Mouse (Mus musculus) lung, adult 18-20 months (tissue): Measurements from ENCODE around the gene Pdcl3.
"Not testable (repeated sequence)": the region's sequence is repeated elsewhere in the genome, so short reads cannot be mapped to it uniquely, and the experiment has no call there.

Experiments used
- DNase-seq, 2 experiments: peaks; one replicate each; pipeline ENCODE4 v3.0.0; 2022; ENCODE audit warnings: mixed read lengths in 2 of 2

The Pdcl3 gene

DNA sequence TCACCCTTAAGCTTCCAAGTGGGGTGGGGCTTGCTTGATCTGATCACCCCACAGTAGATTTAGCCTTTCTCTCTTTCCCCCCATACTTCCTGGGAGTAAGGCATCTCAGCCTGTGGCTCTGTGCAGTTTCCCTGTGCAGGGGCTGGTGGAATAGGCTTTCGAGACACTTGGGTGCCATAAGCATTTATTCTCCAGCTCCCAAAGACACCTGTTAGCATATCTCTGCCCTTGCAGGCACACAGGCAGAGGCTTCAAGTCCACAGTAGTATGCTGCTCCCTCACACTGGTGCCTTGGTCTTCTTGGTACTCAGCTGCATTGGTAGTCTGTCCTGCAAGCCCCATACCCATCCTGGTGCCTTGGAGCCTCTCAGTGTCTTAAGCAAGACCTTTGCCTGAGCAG is 40.4 kb downstream of the Pdcl3 start:
- DNase-seq, result no peak

DNA sequence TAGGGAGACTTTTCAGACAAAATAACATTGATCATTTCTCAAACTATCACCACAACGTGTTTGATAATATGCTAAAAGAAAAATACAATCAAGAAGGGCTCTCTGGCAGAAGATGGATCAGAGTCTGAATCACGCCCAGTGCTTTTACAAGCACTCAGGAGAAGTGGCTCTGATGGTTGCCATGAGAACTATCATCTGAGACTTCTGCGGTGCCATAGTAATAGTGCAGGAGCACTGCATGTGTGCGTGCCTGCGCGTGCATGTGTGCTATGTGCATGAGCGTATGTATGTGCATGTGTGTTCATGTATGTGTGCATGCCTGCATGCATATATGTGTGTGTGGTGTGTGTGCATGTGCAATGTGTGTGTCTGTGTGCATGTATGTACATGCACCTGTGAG is 43.8 kb downstream of the Pdcl3 start:
- no peak for DNase-seq

DNA sequence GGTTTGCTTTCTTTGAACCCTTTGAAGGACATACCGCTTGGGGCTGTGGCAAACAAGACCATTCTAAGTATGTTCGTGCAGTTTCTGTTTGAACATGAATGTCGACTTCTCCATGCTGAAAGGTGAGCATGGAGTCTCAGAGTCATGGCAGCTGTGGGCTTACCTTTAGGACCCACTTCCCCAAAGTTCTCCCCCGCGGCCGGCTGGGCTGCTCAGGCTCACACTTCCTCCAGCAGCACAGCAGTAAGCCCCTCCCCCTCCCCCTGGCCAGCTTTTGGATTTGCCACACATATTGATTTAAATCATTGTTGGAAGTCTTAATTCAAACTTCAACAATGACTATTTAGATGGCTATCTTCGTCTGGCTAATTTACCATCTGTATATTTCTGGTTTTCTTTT is 44.7 kb downstream of the Pdcl3 start:
- no peak for DNase-seq

DNA sequence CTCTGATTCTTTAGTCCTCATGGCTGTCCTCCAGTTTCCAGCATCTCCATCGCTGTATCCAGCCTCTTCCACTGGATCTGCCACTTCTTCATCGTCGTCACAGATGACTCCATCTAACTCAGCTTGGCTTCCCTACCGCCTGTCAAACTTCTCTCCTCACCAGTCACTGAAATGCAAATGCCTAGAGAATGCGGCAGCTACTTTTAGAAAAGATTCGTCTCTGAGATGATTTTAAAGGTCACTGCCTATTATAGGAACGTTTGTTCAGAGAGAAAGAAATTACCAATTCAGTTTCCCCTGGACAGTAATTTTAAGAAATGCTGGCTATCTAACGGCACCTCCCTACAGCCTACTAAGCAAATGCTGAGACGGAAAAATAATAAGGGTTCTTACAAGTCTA is 50.4 kb downstream of the Pdcl3 start:
- DNase-seq, result no peak

DNA sequence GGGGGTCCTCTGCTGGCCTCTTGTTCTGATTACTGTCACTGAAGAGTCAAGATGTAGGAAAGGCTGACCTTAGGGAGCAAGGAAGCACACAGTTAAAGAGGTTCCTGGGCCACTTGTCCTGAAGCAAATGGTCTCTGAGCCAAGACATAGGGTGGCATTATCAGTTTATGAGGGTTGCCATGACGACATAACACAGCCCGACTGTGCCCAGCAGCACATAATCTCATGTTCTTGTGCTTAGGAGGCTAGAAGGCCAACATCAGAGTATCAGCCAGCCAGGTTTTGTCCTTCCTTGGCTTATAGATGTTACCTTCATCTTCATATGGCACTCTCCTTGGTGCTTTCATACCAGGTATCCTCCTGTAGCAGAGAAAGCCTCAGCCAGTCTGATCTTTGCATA is 56.8 kb downstream of the Pdcl3 start:
- no peak for DNase-seq

GRCm38 (mm10) chr1:39044442-39044841 is 59.0 kb downstream of the Pdcl3 start:
- not testable (repeated sequence) for DNase-seq

- no peak for DNase-seq
These were observed 61.3 kb downstream of the Pdcl3 start for GRCm38 (mm10) chr1:39046689-39047088.
